Mouse (Mus musculus): ENCODE data around the gene Gpr61.

GRCm38 (mm10) chr3:108199231-108199630, 44.5 kb upstream of the Gpr61 start:
- TF ChIP-seq EP300 (IDR thresholded peaks at IDR 0.05; ENCODE audit: insufficient read depth, low read depth, low read length), result no peak
- TF ChIP-seq CTCF (IDR thresholded peaks at IDR 0.05), result no peak
- TF ChIP-seq POLR2A (IDR thresholded peaks at IDR 0.05; ENCODE audit: insufficient read depth, low read depth, low read length), result no peak
